ENCODE assay signal across 20 mouse cellular contexts in genomic region chr11:90284079-90284478, GRCm38 (mm10).
"Had no signal": no experiment of that assay in that cellular context is flagged by ENCODE, and none has a peak within 500 bp of the region (broad histone marks: within the 10 kb centered on the region; RNA-seq: fewer than 3 reads in every experiment).

No protein-coding gene starts in this region.

- H3K27ac ChIP-seq: heart, embryonic 10.5 days; hindbrain, embryonic 10.5 days; hindbrain, embryonic 12.5 days; hindbrain, embryonic 14.5 days; intestine, embryonic 15.5 days; limb, embryonic 10.5 days; limb, embryonic 12.5 days; liver, embryonic 13.5 days; liver, embryonic 15.5 days had no signal

- H3K9me3 ChIP-seq: heart, embryonic 10.5 days; heart, embryonic 12.5 days; hindbrain, embryonic 10.5 days; hindbrain, embryonic 12.5 days; intestine, embryonic 15.5 days; limb, embryonic 10.5 days; limb, embryonic 12.5 days; liver, embryonic 13.5 days; liver, embryonic 15.5 days had no signal

- H3K36me3 ChIP-seq: hindbrain, embryonic 10.5 days; hindbrain, embryonic 12.5 days; intestine, embryonic 15.5 days; limb, embryonic 10.5 days; limb, embryonic 12.5 days; liver, embryonic 13.5 days; liver, embryonic 15.5 days had no signal

- H3K9ac ChIP-seq: heart, embryonic 12.5 days; hindbrain, embryonic 12.5 days; hindbrain, embryonic 14.5 days; intestine, embryonic 15.5 days; limb, embryonic 12.5 days; liver, embryonic 13.5 days; liver, embryonic 15.5 days had no signal

- DNase-seq: gastrocnemius, postnatal 14 days; heart, adult 18-20 months; heart, postnatal 10 days; heart, postnatal 4 days; kidney, adult 18-20 months; kidney, adult 8-10 months; kidney, postnatal 10 days; kidney, postnatal 25 days; kidney, postnatal 4 days; liver; liver, embryonic 13.5 days had no signal

- H3K4me3 ChIP-seq: heart, embryonic 10.5 days; heart, embryonic 12.5 days; hindbrain, embryonic 10.5 days; hindbrain, embryonic 12.5 days; intestine, embryonic 15.5 days; limb, embryonic 10.5 days; limb, embryonic 12.5 days; liver, embryonic 13.5 days; liver, embryonic 15.5 days had no signal

- H3K4me1 ChIP-seq: heart, embryonic 10.5 days; heart, embryonic 12.5 days; hindbrain, embryonic 10.5 days; hindbrain, embryonic 12.5 days; intestine, embryonic 15.5 days; limb, embryonic 10.5 days; limb, embryonic 12.5 days; liver, embryonic 13.5 days; liver, embryonic 15.5 days had no signal

- H3K27me3 ChIP-seq: heart, embryonic 12.5 days; hindbrain, embryonic 12.5 days; intestine, embryonic 15.5 days; limb, embryonic 12.5 days; liver, embryonic 13.5 days; liver, embryonic 15.5 days had no signal
